Mouse (Mus musculus) layer of hippocampus, adult 18-20 months (tissue): ENCODE data around the gene C8a. TPM values are rescaled to one million over a fixed set of nuclear protein-coding genes. Genes with fewer than 3 reads are reported as not detected.

Experiments used
- DNase-seq, 2 experiments: peaks; one replicate each; pipeline ENCODE4 v3.0.0; 2022; ENCODE audit warnings: low spot score in 2 of 2
- total RNA-seq, 2 experiments: library from RNA; stranded (reverse); gene quantifications; 2 replicates each; pipeline ENCODE4 v1.2.3; 2021

C8a gene
- total RNA-seq, 2 experiments from 2014 or later: not detected

DNA sequence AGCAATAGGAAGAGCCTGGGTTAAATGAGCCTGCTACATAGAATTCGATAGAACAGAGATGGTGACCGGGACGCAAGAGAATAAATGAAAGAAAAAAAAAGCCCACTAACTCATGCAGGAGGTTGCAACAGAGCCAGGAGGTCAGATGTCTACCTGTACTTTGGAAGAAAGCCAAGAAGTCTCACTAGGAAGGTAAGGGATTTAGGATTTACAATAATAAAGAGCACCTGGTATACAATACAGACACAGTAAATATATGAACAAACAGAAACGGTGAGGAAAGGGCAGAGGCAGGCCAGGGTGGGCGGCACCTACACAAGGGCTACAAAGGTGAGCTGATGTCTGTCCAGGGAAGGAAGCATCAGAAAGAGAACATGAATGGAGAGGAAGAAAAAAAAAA, 34.0 kb downstream of the C8a start:
- DNase-seq: no peak

- DNase-seq: no peak
Measured at GRCm38 (mm10) chr4:104838342-104838741, 37.9 kb downstream of the C8a start.

- peak; percentile 25 to 47 for DNase-seq
Measured at GRCm38 (mm10) chr4:104835096-104835495, 41.1 kb downstream of the C8a start.

GRCm38 (mm10) chr4:104828939-104829338, 47.3 kb downstream of the C8a start:
- peak; percentile 8 to 39 for DNase-seq

DNA sequence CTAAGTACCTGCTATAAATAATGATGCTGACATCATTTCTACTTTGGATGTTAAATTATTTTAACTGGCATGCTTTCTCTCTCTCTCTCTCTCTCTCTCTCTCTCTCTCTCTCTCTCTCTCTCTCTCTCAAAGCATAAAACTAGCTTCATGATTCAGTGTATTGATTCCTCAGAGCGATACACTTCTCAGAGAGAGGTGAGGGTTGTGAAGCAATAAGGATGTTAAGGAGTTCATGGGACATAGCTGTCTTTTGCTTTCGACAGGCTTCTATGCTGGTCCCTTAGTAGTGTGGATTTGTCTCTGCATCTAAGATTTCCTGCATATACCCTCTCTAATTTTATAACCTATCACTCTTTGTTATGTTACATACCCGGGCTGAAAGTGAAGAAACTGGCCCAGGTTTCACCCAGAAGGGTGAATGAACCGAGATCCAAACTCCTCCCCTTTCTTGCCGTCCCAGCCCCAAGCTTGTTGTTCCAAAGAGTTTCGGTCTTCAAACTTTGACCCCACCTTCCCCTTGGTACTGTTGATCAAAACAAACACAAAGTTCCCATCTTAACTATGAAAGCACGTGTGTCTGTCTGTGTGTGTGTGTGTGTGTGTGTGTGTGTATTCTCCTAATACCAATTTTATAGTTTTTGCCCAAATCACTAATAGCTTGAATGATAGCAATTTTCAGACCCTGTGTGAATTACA, 51.7 kb downstream of the C8a start:
- DNase-seq: no peak

DNA sequence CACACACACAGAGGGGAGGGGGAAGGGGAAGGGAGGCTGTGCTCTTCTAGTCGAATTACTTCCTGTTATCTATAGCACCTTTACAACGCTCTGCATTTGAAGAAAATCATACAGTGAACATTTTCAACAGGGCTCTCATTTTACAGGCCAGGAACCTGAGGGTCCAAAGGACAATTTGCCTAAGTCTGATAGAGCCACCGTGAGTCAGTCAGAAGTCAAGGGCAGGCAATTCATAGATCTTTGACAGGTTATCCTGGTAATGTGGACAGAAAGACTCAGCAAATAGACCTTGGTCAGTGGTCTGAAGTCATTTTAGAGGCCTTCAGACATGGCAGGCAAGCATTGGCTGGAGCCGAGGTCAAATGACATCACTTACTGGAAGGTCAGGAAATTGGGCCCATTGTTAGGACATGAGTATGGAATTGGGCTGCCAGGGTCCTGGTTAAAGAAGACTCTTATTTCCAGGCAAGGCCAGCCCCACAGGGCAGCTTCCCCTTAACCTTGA, 52.5 kb downstream of the C8a start:
- no peak for DNase-seq

DNA sequence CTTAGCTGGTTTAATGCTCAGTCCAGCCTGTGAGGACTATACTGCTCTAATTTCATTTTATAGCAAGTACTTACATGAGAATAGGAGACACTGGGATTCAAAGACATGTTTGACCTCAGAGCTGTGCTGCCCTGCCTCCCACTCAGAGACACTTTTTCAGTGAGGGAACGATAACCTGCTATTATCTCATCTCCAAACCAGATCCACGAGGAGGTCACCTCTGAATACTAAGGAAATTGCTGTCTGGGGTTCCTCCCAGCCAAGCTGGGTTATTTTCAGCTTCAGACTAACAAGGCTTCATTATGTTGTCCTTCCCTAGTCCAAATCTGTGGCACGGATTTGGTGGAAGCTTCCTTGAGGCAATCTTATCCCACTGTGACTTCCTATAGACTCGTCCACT, 56.3 kb downstream of the C8a start:
- DNase-seq: no peak

DNA sequence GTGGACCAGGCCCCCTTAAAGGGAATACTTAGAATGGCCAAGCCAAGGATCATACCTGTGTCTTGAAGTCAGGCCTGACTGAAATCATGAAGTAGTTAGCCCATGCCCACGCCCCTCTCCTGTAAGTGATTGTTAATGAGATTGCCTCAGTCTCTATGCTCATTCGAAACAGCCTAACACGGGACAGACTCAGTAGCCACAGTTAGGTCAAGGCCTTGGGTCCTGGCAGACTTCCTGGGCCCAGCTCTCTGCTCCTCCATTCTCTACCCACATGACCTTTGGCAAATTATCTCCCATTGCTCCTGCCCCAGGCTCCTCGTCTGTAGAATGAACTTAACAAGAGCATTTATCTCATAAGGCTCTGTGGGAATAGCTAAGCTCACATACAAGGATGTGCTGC, 57.2 kb downstream of the C8a start:
- no peak for DNase-seq

DNA sequence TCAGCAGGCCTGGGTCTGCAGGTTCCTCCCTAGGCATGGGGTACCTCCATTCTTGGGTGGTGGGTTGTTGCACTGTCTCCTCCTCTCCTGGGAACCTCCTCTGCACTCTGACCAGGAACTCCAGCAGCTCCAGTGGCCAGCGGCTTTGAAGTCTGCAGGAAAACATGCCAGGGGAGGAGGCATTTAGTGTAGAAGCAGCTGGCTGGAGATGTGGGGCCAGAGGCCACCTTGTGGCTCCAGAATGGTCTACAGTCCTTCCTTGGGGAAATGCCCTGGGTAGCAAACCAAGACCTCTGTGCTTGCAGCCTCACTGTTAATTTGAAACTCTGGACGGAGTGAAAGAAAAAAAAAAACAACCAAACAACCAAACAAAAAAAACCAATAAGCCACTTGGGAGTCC, 58.7 kb downstream of the C8a start:
- DNase-seq: no peak

DNA sequence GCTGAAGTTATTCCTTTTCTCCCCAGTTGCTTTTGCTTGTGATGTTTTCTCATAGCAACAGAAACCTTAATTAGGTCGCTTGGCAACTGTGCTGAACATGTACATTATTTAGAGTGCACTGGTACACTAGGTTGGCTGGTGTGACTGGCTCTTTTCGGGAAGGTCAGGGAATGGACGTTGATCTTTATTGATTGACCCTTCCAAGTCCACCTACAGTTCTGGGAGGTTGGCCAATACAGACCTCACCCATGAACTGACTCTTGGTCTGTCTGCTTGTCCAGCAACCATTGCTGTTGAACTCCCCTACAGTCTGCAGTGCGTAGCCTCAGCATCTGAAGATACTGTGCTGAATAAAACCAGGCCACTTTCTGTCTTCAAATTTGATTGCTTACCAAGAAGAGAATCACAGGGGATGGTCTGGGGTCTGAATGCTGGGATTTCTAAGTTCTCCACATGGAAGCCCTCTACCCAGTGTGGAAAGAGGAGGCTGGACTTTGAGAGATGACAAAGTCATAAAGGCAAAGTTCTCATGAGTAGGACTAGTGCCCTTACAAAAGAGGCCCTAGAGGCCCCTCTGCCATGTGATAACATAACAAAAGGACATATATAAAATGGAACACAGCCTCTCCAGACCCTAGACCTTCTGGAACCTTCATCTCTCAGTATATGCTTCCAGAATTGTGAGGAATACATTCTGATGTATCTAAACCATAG, 59.5 kb downstream of the C8a start:
- no peak for DNase-seq

DNA sequence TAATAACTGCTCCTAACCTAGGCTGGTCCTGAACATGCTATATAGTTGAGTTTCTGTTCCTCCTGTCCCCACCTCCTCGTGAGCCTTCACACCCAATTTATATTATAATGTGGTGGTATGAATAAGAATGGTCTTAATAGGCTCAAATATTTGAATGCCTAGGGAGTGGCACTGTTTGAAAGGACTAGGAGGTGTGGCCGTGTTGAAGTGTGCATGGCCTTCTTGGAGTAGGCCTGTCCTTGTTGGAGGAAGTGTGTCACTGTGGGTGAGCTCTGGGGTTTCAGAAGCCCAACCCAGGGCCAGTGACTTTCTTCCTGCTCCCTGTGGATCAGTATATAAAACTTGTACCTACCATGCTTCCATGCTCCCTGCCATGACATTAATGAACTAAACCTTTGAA, 62.6 kb downstream of the C8a start:
- no peak for DNase-seq

DNA sequence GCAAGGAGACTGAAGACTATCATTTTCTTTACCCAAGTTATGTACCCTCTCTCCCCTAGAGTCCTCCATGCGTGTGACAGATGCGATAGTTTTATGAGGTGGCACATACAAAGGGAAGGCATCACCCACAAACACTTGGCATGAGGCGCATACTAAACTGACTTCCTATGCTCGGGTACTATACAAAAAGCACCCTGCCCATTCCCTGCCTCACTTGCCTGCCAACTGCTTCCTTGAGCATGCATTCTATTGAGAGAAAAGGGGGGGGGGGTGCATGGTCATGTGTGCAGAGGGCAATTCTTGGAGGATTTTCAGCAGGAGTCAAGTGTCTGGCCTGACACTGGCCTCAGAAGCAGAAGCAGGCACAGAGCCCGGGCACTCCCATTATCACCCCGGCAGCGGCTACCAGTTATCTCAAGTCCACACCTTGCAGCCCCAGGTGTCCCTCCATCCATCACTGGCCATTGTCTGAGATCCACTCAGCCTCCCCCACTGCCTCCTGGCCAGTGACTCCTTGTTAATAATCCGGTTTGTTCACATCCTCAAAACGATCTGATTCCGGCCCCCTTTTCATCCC, 65.4 kb downstream of the C8a start:
- DNase-seq: no peak

DNA sequence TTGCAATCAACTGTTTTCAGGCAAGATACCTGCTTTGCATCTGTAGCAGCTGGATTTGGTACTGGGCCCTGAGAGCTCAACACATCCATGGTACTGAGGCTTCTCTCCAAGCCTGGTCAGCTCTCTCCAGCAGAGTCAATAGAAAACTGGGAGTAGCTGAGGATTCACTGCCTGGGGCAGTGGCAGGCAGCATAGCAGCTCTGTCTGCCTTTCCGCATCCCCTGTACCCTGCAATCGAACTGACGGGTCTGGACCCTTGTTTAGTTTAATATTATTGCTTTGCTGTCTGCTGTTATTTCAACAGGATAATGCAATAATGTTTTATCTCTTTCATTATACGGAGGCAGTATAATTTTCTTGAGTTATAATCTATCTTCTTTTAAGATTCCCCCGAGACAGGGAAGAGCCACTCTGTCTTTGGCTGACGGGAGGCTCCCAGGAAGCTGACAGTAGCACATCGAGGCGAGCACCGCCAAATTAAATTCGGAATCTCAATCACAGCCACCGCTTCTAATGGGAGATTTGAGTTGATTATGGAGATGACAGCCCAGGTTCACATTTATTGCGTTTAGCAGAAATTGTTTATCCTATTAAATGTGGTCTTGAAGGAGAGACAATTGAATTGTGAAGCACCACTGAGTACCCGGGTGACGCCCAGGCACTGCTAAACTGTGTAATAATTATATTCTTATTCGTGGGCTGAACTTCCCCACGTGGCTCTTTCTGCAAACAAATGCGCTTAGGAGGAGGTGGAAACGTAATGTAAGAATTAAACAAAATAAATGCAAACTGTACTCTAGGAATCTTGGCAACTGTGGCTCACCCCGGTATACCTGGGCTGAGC, 70.6 kb downstream of the C8a start:
- DNase-seq: no peak

DNA sequence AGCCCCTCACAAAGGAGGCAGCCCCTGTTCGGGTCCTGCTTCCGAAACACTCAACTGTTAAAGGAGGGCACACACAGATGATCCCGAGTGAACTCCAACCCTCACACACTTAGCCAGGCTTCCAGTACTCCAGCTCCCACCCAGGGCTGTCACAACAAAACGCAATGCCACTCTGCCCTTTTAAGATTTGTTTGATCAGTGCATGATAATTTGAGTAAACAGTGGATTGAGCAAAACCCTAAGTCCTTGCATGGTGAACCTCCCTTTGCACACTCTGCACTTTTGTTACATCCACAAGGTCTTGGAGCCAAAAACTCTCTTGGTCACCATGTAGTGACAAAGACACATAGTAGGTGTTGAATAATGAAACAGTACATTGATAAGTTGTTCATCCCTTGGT, 72.1 kb downstream of the C8a start:
- no peak for DNase-seq

DNA sequence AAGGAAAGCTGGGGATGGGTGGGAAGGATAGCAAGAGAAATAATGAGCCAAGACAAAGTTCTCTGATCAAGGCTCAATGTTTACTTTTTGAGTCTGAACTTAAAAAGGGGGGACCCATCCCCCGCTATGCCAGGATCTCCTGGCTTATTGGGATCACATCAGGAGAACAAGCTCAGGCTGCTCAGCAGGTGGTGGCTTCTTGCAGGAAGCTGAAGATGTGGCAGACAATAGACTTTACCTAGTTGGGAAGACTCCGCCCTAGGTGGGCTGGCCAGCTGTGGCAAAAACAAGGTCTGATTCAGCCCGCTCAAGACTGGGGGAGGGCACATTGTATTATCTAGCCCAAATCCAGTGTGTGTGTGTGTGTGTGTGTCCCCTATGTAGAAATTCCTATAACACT, 74.6 kb downstream of the C8a start:
- DNase-seq: no peak

- no peak for DNase-seq
Measured at GRCm38 (mm10) chr4:104798951-104799350, 77.2 kb downstream of the C8a start.

DNA sequence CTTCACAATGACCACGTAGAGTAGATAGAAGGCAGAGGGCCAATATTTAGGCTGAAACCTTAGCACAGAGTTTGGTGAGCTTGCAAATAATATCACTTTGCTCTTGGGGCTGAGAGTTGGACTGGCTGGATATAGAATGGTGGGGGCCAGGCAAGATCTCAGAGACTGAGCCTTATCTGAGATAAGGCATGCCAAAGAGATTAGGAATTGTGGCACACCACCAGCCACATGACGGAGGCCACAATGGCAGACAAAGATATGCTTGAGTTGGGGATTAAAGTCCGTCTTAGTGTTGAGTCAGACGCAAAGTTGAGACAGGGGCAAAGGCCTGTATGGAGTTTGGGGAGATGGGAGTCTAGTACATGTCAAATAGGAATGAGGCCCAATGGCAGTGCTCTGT, 84.1 kb downstream of the C8a start:
- DNase-seq: no peak

DNA sequence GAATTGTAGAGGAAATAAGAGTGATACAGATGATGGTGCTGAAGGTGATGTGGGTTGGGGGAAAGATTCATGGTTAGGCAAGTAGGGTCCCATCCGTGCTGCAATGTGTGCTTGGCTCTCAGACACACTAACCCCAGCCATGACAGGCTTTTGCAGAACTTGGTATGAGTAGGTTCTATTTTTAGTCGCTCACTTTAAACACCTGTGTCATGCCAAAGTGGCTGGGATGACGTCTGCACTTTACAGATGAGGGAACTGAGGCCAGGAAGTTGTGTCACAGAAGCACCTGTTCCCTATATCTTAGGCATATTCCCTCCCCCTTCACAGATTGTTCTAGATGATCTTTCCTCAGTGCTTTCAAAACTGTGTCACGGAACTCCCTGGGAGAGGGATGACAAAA, 93.9 kb downstream of the C8a start:
- no peak for DNase-seq

DNA sequence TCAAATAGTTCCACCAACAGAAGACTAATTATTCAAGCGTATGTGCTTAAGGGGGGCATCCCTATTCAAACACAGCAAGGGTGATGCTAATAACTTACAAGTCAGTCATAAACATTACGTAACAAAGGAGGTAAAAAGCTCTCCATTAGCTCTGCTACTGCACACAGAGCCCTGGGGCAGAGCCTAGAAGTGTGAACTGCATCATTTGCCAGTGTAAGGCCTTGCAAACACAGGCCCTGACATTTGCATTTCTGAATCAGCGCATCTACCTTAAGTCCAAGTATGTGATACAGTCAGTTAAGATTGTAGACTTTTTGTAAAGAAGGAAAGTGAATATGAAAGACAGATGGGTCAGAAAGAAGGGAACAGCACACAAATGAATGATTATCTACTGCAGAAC, 94.8 kb downstream of the C8a start:
- no peak for DNase-seq

- DNase-seq: no peak
Measured at GRCm38 (mm10) chr4:104779460-104779859, 96.7 kb downstream of the C8a start.

DNA sequence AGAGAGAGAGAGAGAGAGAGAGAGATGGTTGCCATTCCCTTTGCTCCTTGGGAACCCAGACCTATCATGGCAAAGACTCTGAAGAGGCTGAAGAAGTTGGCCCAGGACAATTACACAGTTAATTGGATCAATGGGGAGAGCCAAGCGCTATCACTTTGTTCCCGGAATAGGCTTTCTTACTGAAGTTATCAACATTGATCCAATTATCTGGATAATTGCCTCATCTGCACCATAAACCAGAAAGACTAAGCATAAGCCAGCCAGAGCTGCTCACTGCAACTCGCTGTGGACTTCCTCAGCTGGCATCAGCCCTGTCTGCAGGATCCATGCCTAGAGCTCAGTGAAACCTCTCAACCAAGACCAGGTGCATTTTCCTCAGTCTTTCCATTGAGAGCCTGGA, 100.6 kb downstream of the C8a start:
- DNase-seq: no peak

GRCm38 (mm10) chr4:104770331-104770730, 105.9 kb downstream of the C8a start:
- DNase-seq: no peak
